Mouse (Mus musculus): ENCODE data around the gene Gmfg. TPM values are rescaled to one million over a fixed set of nuclear protein-coding genes. Genes with fewer than 3 reads are reported as not detected.
A peak's percentile ranks its signal among the peaks of the same experiment; 100 is the strongest.

The Gmfg gene
- 7.8 and 8.6 TPM in 2 replicates for polyA plus RNA-seq (2015; fragmentation: Nextera tagmentation; extraction: Ambion mirVana)

GRCm38 (mm10) chr7:28436932-28437570, at the start of gene Gmfg:
TSS of gene Gmfg (plus strand) at chr7:28437447.
- WGBS: 4% methylated on average over 16 of the region's 16 CpGs
- H3K4me3 ChIP-seq: peak within 1 kb of the TSS; percentile 95
- peak within 1 kb of the TSS; percentile 70 for H3K4me2 ChIP-seq (replicated peaks)
- H3K36me3 ChIP-seq: peaks cover 12% of the 10 kb centered on the region; the same call in 1 of the 2 replicates
- H3K4me1 ChIP-seq: peaks cover 38% of the 10 kb centered on the region
- H3K27me3 ChIP-seq: no peaks in the 10 kb centered on the region
- no peaks in the 10 kb centered on the region for H3K9me3 ChIP-seq
- peak; percentile 21 for ATAC-seq (ENCODE audit: low FRiP score, low read depth)
- H3K9ac ChIP-seq: peak within 1 kb of the TSS; percentile 70
- H3K27ac ChIP-seq: peak within 1 kb of the TSS; percentile 63; the same call in 1 of the 2 replicates

GRCm38 (mm10) chr7:28390331-28390730, 46.9 kb upstream of the Gmfg start:
- Histone ChIP-seq H3K4me1 (peaks cover 23% of the 10 kb centered on the region), H3K27ac (no peak overlapping the region), H3K27me3 (no peaks in the 10 kb centered on the region), H3K9me3 (no peaks in the 10 kb centered on the region), H3K4me3 (no peak overlapping the region), H3K36me3 (peaks cover 61% of the 10 kb centered on the region), H3K9ac (no peak overlapping the region), H3K4me2 (replicated peaks) (no peak overlapping the region)
- 96% methylated on average over 3 of the region's 3 CpGs for WGBS
- ATAC-seq (ENCODE audit: low FRiP score, low read depth): no peak

DNA sequence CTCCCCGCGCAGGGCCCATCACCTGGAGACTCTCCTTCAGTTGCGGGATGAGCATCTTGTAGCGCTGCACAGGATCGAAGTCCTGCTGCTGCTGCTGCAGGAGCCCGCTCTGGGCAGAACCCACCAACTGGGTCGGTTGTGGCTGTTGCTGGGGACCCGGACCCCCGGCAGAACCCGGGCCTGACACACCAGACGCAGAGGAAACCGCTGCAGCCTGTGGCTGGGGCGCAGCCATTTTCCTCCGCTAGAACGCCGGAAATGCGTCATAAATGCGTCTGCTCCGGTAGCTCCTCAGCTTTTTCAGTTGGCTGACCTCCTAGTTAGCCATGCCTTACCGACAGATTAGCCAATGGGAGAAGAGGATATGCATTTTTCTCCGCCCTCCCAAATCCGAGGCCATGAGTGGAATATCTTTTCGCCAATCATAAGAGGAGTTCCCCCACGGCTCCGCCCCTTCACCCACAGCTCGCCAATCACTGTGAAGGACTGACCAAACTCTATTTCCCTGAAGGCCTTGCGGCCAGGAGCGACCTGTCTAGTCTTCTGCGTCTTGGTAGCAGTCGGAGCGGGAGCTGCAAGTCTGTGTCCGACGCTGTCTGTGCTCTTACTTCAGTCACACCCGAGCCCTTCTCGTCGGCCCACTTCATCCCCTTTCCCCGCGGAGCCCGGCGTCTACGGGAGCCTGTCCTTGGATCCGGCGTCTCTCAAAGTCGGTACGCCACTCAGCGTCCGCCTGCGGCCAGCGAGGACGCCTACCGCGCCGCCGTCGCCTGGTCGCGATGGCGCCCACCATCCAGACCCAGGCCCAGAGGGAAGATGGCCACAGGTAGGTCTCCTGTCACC, 44.6 kb upstream of the Gmfg start, which contains the start of the genes Med29 and Paf1:
Gene Med29, minus strand, starts transcription at position 280 of the 843 bp plus-strand sequence.
Gene Paf1, plus strand, starts transcription at position 523 of the 843 bp plus-strand sequence.
- Histone ChIP-seq H3K4me3 (peak within 1 kb of the TSS; percentile 93), H3K9me3 (no peaks in the 10 kb centered on the region), H3K9ac (peak within 1 kb of the TSS; percentile 92), H3K36me3 (peaks cover 61% of the 10 kb centered on the region), H3K27ac (peak within 1 kb of the TSS; percentile 76), H3K27me3 (no peaks in the 10 kb centered on the region), H3K4me1 (peaks cover 17% of the 10 kb centered on the region), H3K4me2 (replicated peaks) (peak within 1 kb of the TSS; percentile 96)
- peak; percentile 99 for ATAC-seq (ENCODE audit: low FRiP score, low read depth)
- WGBS: under 1% methylated on average over 58 of the region's 58 CpGs

DNA sequence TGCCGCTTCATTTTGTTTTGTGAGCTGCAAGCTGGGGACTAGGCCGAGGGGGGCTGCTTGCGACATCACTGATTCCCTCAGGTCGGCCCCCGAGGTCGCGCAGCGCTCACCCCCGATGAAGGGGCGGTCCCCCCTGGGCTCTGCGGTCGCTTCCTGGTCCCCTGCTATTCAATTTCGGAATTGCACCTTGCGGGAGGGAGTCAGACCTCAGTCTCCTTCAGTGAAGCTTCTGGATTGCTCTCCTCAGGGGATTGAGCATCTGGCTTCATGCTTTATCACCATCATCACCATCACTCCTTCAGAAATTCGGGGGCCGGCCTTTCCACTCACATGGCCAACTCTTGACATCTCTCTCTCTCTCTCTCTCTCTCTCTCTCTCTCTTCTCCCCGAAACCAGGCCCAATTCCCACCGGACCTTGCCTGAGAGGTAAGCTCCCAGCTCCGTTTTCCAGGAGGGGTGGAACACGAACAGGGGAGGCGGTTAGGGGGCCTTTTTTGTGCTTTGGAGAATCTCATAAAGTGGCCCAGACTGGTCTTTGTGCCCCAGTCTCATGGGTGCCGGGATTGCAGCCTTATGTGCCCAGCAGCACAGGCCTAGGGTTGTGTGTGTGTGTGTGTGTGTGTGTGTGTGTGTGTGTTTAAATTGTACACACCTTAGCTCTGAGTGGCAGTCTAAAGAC, 43.8 kb upstream of the Gmfg start:
- Histone ChIP-seq H3K27me3 (no peaks in the 10 kb centered on the region), H3K4me3 (peak overlapping the region; percentile 93), H3K9me3 (no peaks in the 10 kb centered on the region), H3K4me2 (replicated peaks) (peak overlapping the region; percentile 96), H3K36me3 (peaks cover 61% of the 10 kb centered on the region), H3K4me1 (peaks cover 17% of the 10 kb centered on the region), H3K9ac (peak overlapping the region; percentile 92), H3K27ac (peak overlapping the region; percentile 76)
- 4% methylated on average over 22 of the region's 22 CpGs for WGBS
- ATAC-seq (ENCODE audit: low FRiP score, low read depth): no peak

GRCm38 (mm10) chr7:28395425-28395824, 41.8 kb upstream of the Gmfg start:
- ATAC-seq (ENCODE audit: low FRiP score, low read depth): no peak
- Histone ChIP-seq H3K27me3 (no peaks in the 10 kb centered on the region), H3K4me2 (replicated peaks) (no peak overlapping the region), H3K36me3 (peaks cover 61% of the 10 kb centered on the region), H3K27ac (no peak overlapping the region), H3K9ac (no peak overlapping the region), H3K9me3 (no peaks in the 10 kb centered on the region), H3K4me3 (no peak overlapping the region), H3K4me1 (peaks cover 17% of the 10 kb centered on the region)
- WGBS: 93% methylated on average over 4 of the region's 4 CpGs

DNA sequence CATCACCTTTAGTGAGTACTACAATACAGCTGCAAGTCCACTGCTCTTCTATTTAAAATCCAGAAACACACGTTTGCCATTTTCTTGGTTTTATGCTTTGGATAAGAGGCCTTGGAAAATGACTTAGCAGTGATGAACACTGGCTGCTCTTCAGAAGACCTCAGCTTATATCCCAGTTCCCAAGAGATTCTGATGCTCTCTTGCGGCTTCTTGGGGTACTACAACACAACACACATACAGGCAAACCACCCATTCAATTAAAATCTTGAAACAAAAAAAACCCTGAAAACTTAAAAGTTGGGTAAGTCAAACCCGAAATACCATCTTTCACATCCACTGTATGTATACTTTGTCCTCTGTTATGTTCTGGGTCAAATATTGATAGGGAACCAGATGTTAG, 39.2 kb upstream of the Gmfg start:
- no peak overlapping the region for H3K27ac ChIP-seq
- H3K9me3 ChIP-seq: no peaks in the 10 kb centered on the region
- no peak overlapping the region for H3K9ac ChIP-seq
- H3K4me3 ChIP-seq: no peak overlapping the region
- no peak overlapping the region for H3K4me2 ChIP-seq (replicated peaks)
- peaks cover 82% of the 10 kb centered on the region for H3K36me3 ChIP-seq
- WGBS: 73% methylated on average over 3 of the region's 3 CpGs
- no peaks in the 10 kb centered on the region for H3K27me3 ChIP-seq
- H3K4me1 ChIP-seq: peaks cover 8% of the 10 kb centered on the region
- no peak for ATAC-seq (ENCODE audit: low FRiP score, low read depth)

DNA sequence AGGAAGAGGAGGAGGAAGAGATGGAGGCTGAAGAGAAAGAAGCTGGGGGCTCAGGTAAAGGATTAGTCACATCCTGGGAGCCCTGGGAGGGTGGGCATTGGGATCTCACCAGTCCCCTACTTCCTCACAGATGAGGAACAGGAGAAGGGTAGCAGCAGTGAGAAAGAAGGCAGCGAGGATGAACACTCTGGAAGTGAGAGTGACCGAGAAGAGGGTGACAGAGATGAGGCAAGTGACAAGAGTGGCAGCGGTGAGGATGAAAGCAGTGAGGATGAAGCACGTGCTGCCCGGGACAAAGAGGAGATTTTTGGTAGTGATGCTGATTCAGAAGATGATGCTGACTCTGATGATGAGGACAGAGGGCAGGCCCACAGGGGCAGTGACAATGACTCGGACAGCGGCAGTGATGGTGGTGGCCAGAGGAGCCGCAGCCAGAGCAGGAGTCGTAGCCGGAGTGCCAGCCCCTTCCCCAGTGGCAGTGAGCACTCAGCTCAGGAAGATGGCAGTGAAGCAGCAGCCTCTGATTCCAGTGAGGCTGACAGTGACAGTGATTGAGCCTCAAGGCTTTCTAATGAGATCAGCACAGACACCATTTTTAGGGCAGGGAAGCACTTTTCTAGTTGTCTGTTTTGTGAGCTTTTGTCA, 38.4 kb upstream of the Gmfg start:
- no peak overlapping the region for H3K4me2 ChIP-seq (replicated peaks)
- H3K27ac ChIP-seq: no peak overlapping the region
- H3K4me3 ChIP-seq: no peak overlapping the region
- 91% methylated on average over 10 of the region's 10 CpGs for WGBS
- peaks cover 90% of the 10 kb centered on the region for H3K36me3 ChIP-seq
- H3K9ac ChIP-seq: no peak overlapping the region
- ATAC-seq (ENCODE audit: low FRiP score, low read depth): no peak
- peaks cover 2% of the 10 kb centered on the region for H3K4me1 ChIP-seq
- H3K9me3 ChIP-seq: no peaks in the 10 kb centered on the region
- H3K27me3 ChIP-seq: no peaks in the 10 kb centered on the region

- no peaks in the 10 kb centered on the region for H3K27me3 ChIP-seq
- H3K4me2 ChIP-seq (replicated peaks): no peak overlapping the region
- H3K4me1 ChIP-seq: no peaks in the 10 kb centered on the region
- H3K36me3 ChIP-seq: peaks cover 95% of the 10 kb centered on the region
- H3K9ac ChIP-seq: no peak overlapping the region
- H3K4me3 ChIP-seq: no peak overlapping the region
- WGBS: 100% methylated on average over 1 of the region's 1 CpGs
- H3K9me3 ChIP-seq: no peaks in the 10 kb centered on the region
- no peak for ATAC-seq (ENCODE audit: low FRiP score, low read depth)
- H3K27ac ChIP-seq: no peak overlapping the region
Measured at GRCm38 (mm10) chr7:28401030-28401429, 36.2 kb upstream of the Gmfg start.

GRCm38 (mm10) chr7:28401942-28402341, 35.3 kb upstream of the Gmfg start:
- no peak overlapping the region for H3K9ac ChIP-seq
- no peak for ATAC-seq (ENCODE audit: low FRiP score, low read depth)

GRCm38 (mm10) chr7:28410841-28411475, 26.3 kb upstream of the Gmfg start:
- H3K9ac ChIP-seq: no peak overlapping the region
- H3K27me3 ChIP-seq: no peaks in the 10 kb centered on the region
- H3K4me3 ChIP-seq: no peak overlapping the region
- ATAC-seq (ENCODE audit: low FRiP score, low read depth): no peak
- WGBS: 88% methylated on average over 3 of the region's 3 CpGs
- H3K27ac ChIP-seq: no peak overlapping the region
- H3K9me3 ChIP-seq: no peaks in the 10 kb centered on the region
- no peak overlapping the region for H3K4me2 ChIP-seq (replicated peaks)
- H3K36me3 ChIP-seq: peaks cover 95% of the 10 kb centered on the region
- no peaks in the 10 kb centered on the region for H3K4me1 ChIP-seq

More at GRCm38 (mm10) chr7:28401942-28402341, 35.3 kb upstream of the Gmfg start:
- Histone ChIP-seq H3K4me1 (no peaks in the 10 kb centered on the region), H3K4me3 (no peak overlapping the region), H3K27me3 (no peaks in the 10 kb centered on the region), H3K9me3 (no peaks in the 10 kb centered on the region), H3K27ac (no peak overlapping the region), H3K36me3 (peaks cover 95% of the 10 kb centered on the region), H3K4me2 (replicated peaks) (no peak overlapping the region)
- 74% methylated on average over 3 of the region's 3 CpGs for WGBS

DNA sequence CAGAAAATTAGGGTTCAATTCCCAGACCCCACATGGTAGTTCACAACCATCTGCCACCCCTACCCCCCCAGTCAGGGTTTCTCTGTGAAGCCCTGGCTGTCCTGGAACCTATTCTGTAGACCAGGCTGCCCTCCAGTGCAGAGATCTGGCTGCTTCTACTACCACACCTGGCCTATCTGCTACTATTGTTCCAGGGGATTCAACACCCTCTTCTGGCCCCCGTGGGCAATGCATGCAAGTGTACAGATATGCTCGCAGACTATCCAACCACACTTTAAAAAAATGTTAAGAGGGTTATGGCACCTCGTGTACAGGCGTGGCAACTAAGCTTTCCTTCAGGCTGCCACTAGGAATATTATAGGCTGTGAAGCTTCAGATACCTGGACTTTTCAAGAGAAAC, 24.4 kb upstream of the Gmfg start:
- Histone ChIP-seq H3K36me3 (peaks cover 95% of the 10 kb centered on the region), H3K27ac (no peak overlapping the region), H3K27me3 (no peaks in the 10 kb centered on the region), H3K4me1 (no peaks in the 10 kb centered on the region), H3K9me3 (no peaks in the 10 kb centered on the region), H3K9ac (no peak overlapping the region), H3K4me3 (no peak overlapping the region), H3K4me2 (replicated peaks) (no peak overlapping the region)
- ATAC-seq (ENCODE audit: low FRiP score, low read depth): no peak
- 87% methylated on average over 4 of the region's 4 CpGs for WGBS

All from limb, embryonic 13.5 days (tissue).